In genomic region chr8:105527110-105527509, GRCm38 (mm10) we compare ENCODE assay signal across 14 mouse cellular contexts. TPM values are rescaled to one million over a fixed set of nuclear protein-coding genes. Genes with fewer than 3 reads are reported as not detected.
DNase-seq lines count a peak whose midpoint lies in the region; ATAC-seq and TF ChIP-seq lines count a peak whose summit lies in the region.
"Had no signal": no experiment of that assay in that cellular context is flagged by ENCODE, and none has a peak within 500 bp of the region (broad histone marks: within the 10 kb centered on the region; RNA-seq: fewer than 3 reads in every experiment).

No protein-coding gene starts in this region.

- WGBS in kidney, adult 2 months, result 57% methylated on average over 2 of the region's 2 CpGs
- 76% methylated on average over 2 of the region's 2 CpGs for WGBS in stomach, postnatal 0 days

- H3K9me3 ChIP-seq in stomach, postnatal 0 days (ENCODE audit: control insufficient read depth, low read length), result no peaks in the 10 kb centered on the region
- H3K9me3 ChIP-seq: limb, embryonic 13.5 days; midbrain, embryonic 12.5 days had no signal

- TF ChIP-seq CTCF in kidney, adult 2 months (conservative IDR thresholded peaks at IDR 0.05; ENCODE audit: insufficient read depth, insufficient read length, low read depth, low read length), result no peak
- no peak for TF ChIP-seq CTCF in stomach, postnatal 0 days (IDR thresholded peaks at IDR 0.05; ENCODE audit: low read depth)

- peak; percentile 46; the same call in 1 of the 2 replicates for ATAC-seq in stomach, postnatal 0 days (ENCODE audit: low FRiP score, low TSS enrichment)
- ATAC-seq: lung, postnatal 0 days had no signal

- H3K4me2 ChIP-seq in stomach, postnatal 0 days (replicated peaks; ENCODE audit: low read depth), result no peak overlapping the region
- H3K4me2 ChIP-seq: limb, embryonic 13.5 days; midbrain, embryonic 12.5 days had no signal

- H3K36me3 ChIP-seq in kidney, adult 2 months (ENCODE audit: control insufficient read depth, insufficient read depth, low read length), result peaks cover 2% of the 10 kb centered on the region
- peaks cover 24% of the 10 kb centered on the region for H3K36me3 ChIP-seq in stomach, postnatal 0 days (ENCODE audit: control insufficient read depth, insufficient read depth, low read length)

- no peak overlapping the region for H3K9ac ChIP-seq in stomach, postnatal 0 days (ENCODE audit: low read length)
- H3K9ac ChIP-seq: limb, embryonic 13.5 days; midbrain, embryonic 12.5 days had no signal

- peaks cover 4% of the 10 kb centered on the region; the same call in 1 of the 2 replicates for H3K4me1 ChIP-seq in kidney, adult 2 months (ENCODE audit: control insufficient read depth, insufficient read depth, low read length)
- no peaks in the 10 kb centered on the region; the same call in 1 of the 2 replicates for H3K4me1 ChIP-seq in stomach, postnatal 0 days (replicated peaks; ENCODE audit: control insufficient read depth, insufficient read depth)

- peak overlapping the region; percentile 59 for H3K27ac ChIP-seq in kidney, adult 2 months (ENCODE audit: insufficient read depth, low read depth, low read length)
- H3K27ac ChIP-seq in stomach, postnatal 0 days (replicated peaks), result no peak overlapping the region
- H3K27ac ChIP-seq: limb, embryonic 13.5 days; midbrain, embryonic 12.5 days had no signal

- TF ChIP-seq EP300 in stomach, postnatal 0 days (optimal IDR thresholded peaks at IDR 0.05), result no peak

- TF ChIP-seq POLR2A in kidney, adult 2 months (IDR thresholded peaks at IDR 0.05; ENCODE audit: low read depth, low read length), result no peak

- H3K27me3 ChIP-seq in kidney, adult 2 months (replicated peaks; ENCODE audit: control insufficient read depth, insufficient read depth, low read length), result no peaks in the 10 kb centered on the region
- H3K27me3 ChIP-seq in stomach, postnatal 0 days (ENCODE audit: control insufficient read depth, insufficient read depth, low read length), result no peaks in the 10 kb centered on the region
- H3K27me3 ChIP-seq: limb, embryonic 13.5 days; midbrain, embryonic 12.5 days had no signal

- no peak overlapping the region for H3K4me3 ChIP-seq in kidney, adult 2 months (ENCODE audit: insufficient read depth, low read depth, low read length)
- no peak overlapping the region for H3K4me3 ChIP-seq in stomach, postnatal 0 days (ENCODE audit: low read depth, low read length)
- H3K4me3 ChIP-seq: limb, embryonic 13.5 days; midbrain, embryonic 12.5 days had no signal

- peak; percentile 88 for DNase-seq in heart, adult 11 months
- no peak for DNase-seq in heart, adult 18-20 months
- peak; percentile 44 for DNase-seq in retina, postnatal 1 day
- DNase-seq in retina, embryonic 14.5 days (ENCODE audit: low spot score), result no peak
- peak; percentile 83 for DNase-seq in kidney, adult 2 months
- peak; percentile 42 for DNase-seq in stomach, postnatal 0 days (ENCODE audit: low spot score)
- no peak for DNase-seq in B cell, adult 2 months
- no peak for DNase-seq in heart, adult 8-10 months (ENCODE audit: low spot score)
- DNase-seq: heart, postnatal 36 days; thymus, postnatal 4 days had no signal

RNA-seq across cellular contexts. Expression of gene Hsd11b2, which starts 8.6 kb away (rescaled TPM):
- under 1 TPM; 0.21 to 0.22 TPM for total RNA-seq in heart, adult 18-20 months (2021)
- 310 and 336 TPM in 2 replicates for polyA plus RNA-seq in kidney, adult 2 months (2012; rRNA removed)
- polyA plus RNA-seq in stomach, postnatal 0 days (2015; fragmentation: Nextera tagmentation; extraction: Ambion mirVana), result 2.5 and 2.8 TPM in 2 replicates
- total RNA-seq in heart, adult 8-10 months (2022), result under 1 TPM in 1 of 4 experiments, not detected in 3; 0.22 TPM
- total RNA-seq: heart, postnatal 36 days; neutrophil, adult 5-6 weeks had no signal

RNA-seq across cellular contexts. Expression of gene Zdhhc1, which starts 30.4 kb away (rescaled TPM):
- total RNA-seq in heart, adult 18-20 months (2021), result 10 to 100 TPM; 12.5 to 14.2 TPM
- polyA plus RNA-seq in kidney, adult 2 months (2012; rRNA removed), result 47.6 and 57.7 TPM in 2 replicates
- 15.6 and 17.2 TPM in 2 replicates for polyA plus RNA-seq in stomach, postnatal 0 days (2015; fragmentation: Nextera tagmentation; extraction: Ambion mirVana)
- total RNA-seq in heart, adult 8-10 months (2022), result 10 to 100 TPM; 13.0 to 15.3 (median 13.5) TPM

RNA-seq across cellular contexts. Expression of gene Atp6v0d1, which starts 38.7 kb away (rescaled TPM):
- total RNA-seq in heart, adult 18-20 months (2021), result 10 to 100 TPM; 50.4 to 53.2 TPM
- 161 and 182 TPM in 2 replicates for polyA plus RNA-seq in kidney, adult 2 months (2012; rRNA removed)
- polyA plus RNA-seq in stomach, postnatal 0 days (2015; fragmentation: Nextera tagmentation; extraction: Ambion mirVana), result 96.2 and 101 TPM in 2 replicates
- 10 to 100 TPM; 41.6 to 53.8 (median 51.7) TPM for total RNA-seq in heart, adult 8-10 months (2022)

RNA-seq across cellular contexts. Expression of gene Tppp3, which starts 55.8 kb away (rescaled TPM):
- total RNA-seq in heart, adult 18-20 months (2021), result 10 to 100 TPM; 38.0 to 41.4 TPM
- polyA plus RNA-seq in kidney, adult 2 months (2012; rRNA removed), result 11.9 and 19.3 TPM in 2 replicates
- 89.9 and 99.8 TPM in 2 replicates for polyA plus RNA-seq in stomach, postnatal 0 days (2015; fragmentation: Nextera tagmentation; extraction: Ambion mirVana)
- 10 to 100 TPM; 25.8 to 42.5 (median 34.9) TPM for total RNA-seq in heart, adult 8-10 months (2022)

Comparison
In these comparisons a context has a peak if more than half of its experiments do, and no peak if none do; other contexts are left out.
1. DNase-seq: peak in heart, adult 11 months (single experiment), retina, postnatal 1 day (single experiment), kidney, adult 2 months (single experiment) and stomach, postnatal 0 days (single experiment); none in heart, adult 18-20 months (0 of 2), retina, embryonic 14.5 days (single experiment), B cell, adult 2 months (0 of 2) and heart, adult 8-10 months (single experiment).